Mouse (Mus musculus) myocyte (in vitro differentiated cells): ENCODE results near the gene Ddx39. TPM values are rescaled to one million over a fixed set of nuclear protein-coding genes. Genes with fewer than 3 reads are reported as not detected.

Experiments used
- H3K27me3 ChIP-seq: one replicate; pipeline ENCODE4 v1.6.1; 2011; ENCODE audit not compliant: control insufficient read depth, insufficient read depth, insufficient read length
- H3K36me3 ChIP-seq: one replicate; pipeline ENCODE4 v1.6.1; 2011; ENCODE audit not compliant: control insufficient read depth, insufficient read depth
- H3K4me2 ChIP-seq: one replicate; pipeline ENCODE4 v1.6.1; 2011; ENCODE audit warnings: low read depth, control low read depth
- H3K4me3 ChIP-seq: one replicate; pipeline ENCODE4 v1.5.1; 2011; ENCODE audit warnings: mild to moderate bottlenecking, control low read depth, moderate library complexity
- H3K79me2 ChIP-seq: one replicate; pipeline ENCODE4 v1.6.1; 2011; ENCODE audit not compliant: control insufficient read depth, insufficient read depth
- H3ac ChIP-seq: one replicate; pipeline ENCODE4 v1.6.1; 2011; ENCODE audit not compliant: control insufficient read depth, insufficient read length
- CEBPB ChIP-seq: IDR thresholded peaks from 2 replicates; pipeline ENCODE4 v1.6.1; 2011; ENCODE audit warnings: mild to moderate bottlenecking, moderate library complexity; ENCODE audit not compliant: poor library complexity, insufficient read depth, severe bottlenecking
- E2F4 ChIP-seq: IDR thresholded peaks from one replicate; pipeline ENCODE4 v1.6.1; 2011; ENCODE audit warnings: mild to moderate bottlenecking, control low read depth, moderate library complexity; ENCODE audit not compliant: insufficient read depth
- MAX ChIP-seq: IDR thresholded peaks from one replicate; pipeline ENCODE4 v1.6.1; 2011; ENCODE audit warnings: low read depth, mild to moderate bottlenecking, control low read depth
- MYOD1 ChIP-seq, 3 experiments: IDR thresholded peaks; one replicate each; pipeline ENCODE4 v1.6.1; 2011; ENCODE audit warnings: control low read depth in 2 of 3, low read depth in 2 of 3, mild to moderate bottlenecking in 2 of 3, moderate library complexity in 1 of 3; ENCODE audit not compliant: insufficient read length in 2 of 3, control insufficient read depth in 1 of 3
- MYOG ChIP-seq, 3 experiments: IDR thresholded peaks; one replicate each; pipeline ENCODE4 v1.6.1; 2011; ENCODE audit warnings: control low read depth in 2 of 3, low read depth in 2 of 3, mild to moderate bottlenecking in 2 of 3; ENCODE audit not compliant: insufficient read length in 2 of 3, control insufficient read depth in 1 of 3, insufficient read depth in 1 of 3
- POLR2A ChIP-seq: IDR thresholded peaks from one replicate; pipeline ENCODE4 v1.6.1; 2011; ENCODE audit warnings: low read depth, mild to moderate bottlenecking, control low read depth, moderate library complexity; ENCODE audit not compliant: insufficient read length
- POLR2AphosphoS2 ChIP-seq: IDR thresholded peaks from one replicate; pipeline ENCODE4 v1.6.1; 2011; ENCODE audit warnings: low read depth, control low read depth; ENCODE audit not compliant: insufficient read length
- REST ChIP-seq: IDR thresholded peaks from one replicate; pipeline ENCODE4 v1.6.1; 2011; ENCODE audit warnings: mild to moderate bottlenecking, control low read depth, moderate library complexity; ENCODE audit not compliant: insufficient read depth, insufficient read length
- SRF ChIP-seq: IDR thresholded peaks from one replicate; pipeline ENCODE4 v1.6.1; 2011; ENCODE audit warnings: low read depth; ENCODE audit not compliant: control insufficient read depth, insufficient read length
- TCF12 ChIP-seq: IDR thresholded peaks from one replicate; pipeline ENCODE4 v1.6.1; 2011; ENCODE audit warnings: mild to moderate bottlenecking, control low read depth; ENCODE audit not compliant: poor library complexity, insufficient read depth, severe bottlenecking
- TCF3 ChIP-seq: IDR thresholded peaks from one replicate; pipeline ENCODE4 v1.6.1; 2011; ENCODE audit warnings: low read depth, control low read depth; ENCODE audit not compliant: insufficient read length
- USF1 ChIP-seq: IDR thresholded peaks from one replicate; pipeline ENCODE4 v1.6.1; 2011; ENCODE audit warnings: low read depth, mild to moderate bottlenecking, control low read depth, moderate library complexity
- polyA plus RNA-seq: library from polyadenylated mRNA; unstranded; fragments of >200 nt; fragmentation: generic; extraction: Trizol; gene quantifications from one replicate; pipeline ENCODE4 v1.2.1, GENCODE M21; 2012; ENCODE audit warnings: missing spikeins

Gene Ddx39
- polyA plus RNA-seq, 1 experiment = 113 TPM

DNA sequence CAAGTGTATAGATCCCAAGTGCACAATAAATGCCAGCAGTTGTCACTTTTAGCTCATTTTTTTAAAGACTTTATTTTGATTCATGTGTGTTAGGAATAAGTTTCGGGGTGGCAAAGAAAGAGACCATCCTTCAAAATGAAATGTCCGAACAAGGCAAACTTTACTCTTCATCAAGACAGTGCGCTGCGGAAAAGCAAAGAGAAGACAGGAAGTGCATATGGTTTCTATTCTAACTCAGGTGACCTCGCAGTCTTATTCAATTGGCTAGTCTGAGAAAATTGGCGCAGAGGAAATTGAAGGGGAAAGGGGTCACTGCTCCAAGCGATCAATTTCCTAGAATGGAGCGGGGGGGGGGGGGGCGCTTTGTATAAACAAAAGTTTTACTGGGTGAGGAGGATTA lies 15.4 kb upstream of the Ddx39 start:
- no peaks in the 10 kb centered on the region for H3K36me3 ChIP-seq
- peak overlapping the region; percentile 79 for H3K4me2 ChIP-seq
- TF ChIP-seq MYOD1 (IDR thresholded peaks at IDR 0.05; ENCODE audit: control insufficient read depth in 1 of 3, insufficient read length in 2 of 3, low read depth in 2 of 3) (no peak), USF1 (no peak), TCF12 (no peak), CEBPB (no peak), POLR2A (no peak), E2F4 (no peak), MAX (no peak), POLR2AphosphoS2 (no peak), TCF3 (no peak), MYOG (IDR thresholded peaks at IDR 0.05; ENCODE audit: control insufficient read depth in 1 of 3, insufficient read depth in 1 of 3, insufficient read length in 2 of 3, low read depth in 2 of 3) (no peak), REST (no peak), SRF (no peak)
- no peak overlapping the region for H3ac ChIP-seq
- no peaks in the 10 kb centered on the region for H3K27me3 ChIP-seq
- H3K79me2 ChIP-seq = no peaks in the 10 kb centered on the region
- peak overlapping the region; percentile 49 for H3K4me3 ChIP-seq

DNA sequence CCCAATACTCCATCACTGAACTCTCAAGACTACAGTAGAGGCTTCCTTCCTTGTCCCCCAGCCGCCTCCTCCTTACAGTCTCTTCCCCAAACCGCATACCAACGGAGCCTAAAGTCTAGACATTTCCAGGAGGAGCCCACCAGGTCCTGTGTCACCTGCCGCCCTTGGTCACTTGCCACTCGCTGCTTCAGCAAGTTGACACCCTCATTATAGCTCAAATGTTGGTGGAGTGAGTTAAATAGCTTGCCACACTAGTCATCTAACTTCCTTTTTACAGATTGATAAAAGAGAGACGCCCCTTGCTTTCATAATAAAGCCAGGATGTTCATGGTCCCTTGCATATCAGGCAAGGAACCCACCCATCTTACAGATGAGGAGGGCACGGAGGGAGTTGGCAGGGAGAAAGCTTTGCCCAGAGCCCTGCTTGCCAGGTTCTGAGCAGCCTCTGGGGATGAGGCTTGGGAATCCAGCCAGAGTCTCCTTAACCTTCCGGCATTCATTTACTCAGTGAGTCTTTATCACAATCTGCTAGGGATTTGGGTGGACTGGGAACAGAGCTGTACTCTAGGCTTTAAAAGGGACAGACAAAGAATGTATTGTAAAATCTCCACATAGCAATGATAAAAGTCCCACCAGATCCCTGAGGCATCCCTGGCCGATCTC lies 14.4 kb upstream of the Ddx39 start:
- Histone ChIP-seq H3K36me3 (no peaks in the 10 kb centered on the region), H3ac (no peak overlapping the region), H3K27me3 (no peaks in the 10 kb centered on the region), H3K4me3 (no peak overlapping the region), H3K79me2 (no peaks in the 10 kb centered on the region), H3K4me2 (no peak overlapping the region)
- TF ChIP-seq CEBPB (no peak), TCF3 (no peak), TCF12 (no peak), E2F4 (no peak)

DNA sequence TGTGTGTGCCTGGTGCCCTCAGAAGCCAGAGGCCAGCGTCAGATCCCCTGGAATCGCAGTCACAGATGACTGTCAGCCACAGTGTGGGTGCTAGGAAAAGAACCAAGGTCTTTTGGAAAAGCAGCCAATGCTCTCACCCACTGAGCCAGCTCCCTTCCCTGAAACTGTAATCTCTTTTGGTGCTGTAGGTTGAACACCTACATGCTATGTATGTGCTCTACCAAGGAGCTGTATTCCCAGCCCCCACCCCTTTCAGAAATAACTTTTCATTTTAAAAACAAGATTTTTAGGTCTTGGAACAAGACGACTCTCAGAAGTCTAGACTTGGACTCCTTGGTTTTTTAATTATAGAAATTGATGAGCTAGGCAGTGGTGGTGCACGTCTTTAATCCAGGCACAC lies 11.6 kb upstream of the Ddx39 start:
- Histone ChIP-seq H3K4me3 (no peak overlapping the region), H3ac (no peak overlapping the region), H3K79me2 (no peaks in the 10 kb centered on the region), H3K27me3 (no peaks in the 10 kb centered on the region), H3K36me3 (no peaks in the 10 kb centered on the region), H3K4me2 (no peak overlapping the region)
- TF ChIP-seq CEBPB = no peak

DNA sequence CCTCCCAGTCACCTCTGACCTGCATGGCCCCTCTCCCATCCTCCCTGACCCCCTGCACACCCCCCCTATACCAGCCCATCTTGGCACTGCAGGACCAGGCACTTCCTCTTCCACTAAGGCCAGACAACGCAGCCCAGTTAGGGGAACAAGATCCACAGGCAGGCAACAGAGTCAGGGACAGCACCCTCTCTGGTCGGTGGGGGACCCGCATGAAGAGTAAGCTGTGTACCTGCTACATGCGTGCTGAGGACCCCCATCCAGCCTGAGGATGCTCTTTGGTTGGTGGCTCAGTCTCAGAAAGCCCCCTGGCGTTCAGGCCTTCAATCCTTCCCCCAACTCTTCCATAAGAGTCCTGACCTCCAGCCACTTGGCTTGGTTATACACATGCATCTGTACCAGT lies 8.6 kb upstream of the Ddx39 start:
- TF ChIP-seq TCF3 (no peak), POLR2AphosphoS2 (no peak), TCF12 (no peak), E2F4 (no peak), REST (no peak), MYOG (IDR thresholded peaks at IDR 0.05; ENCODE audit: control insufficient read depth in 1 of 3, insufficient read depth in 1 of 3, insufficient read length in 2 of 3, low read depth in 2 of 3) (no peak), MYOD1 (IDR thresholded peaks at IDR 0.05; ENCODE audit: control insufficient read depth in 1 of 3, insufficient read length in 2 of 3, low read depth in 2 of 3) (no peak), USF1 (no peak), CEBPB (no peak), MAX (no peak), SRF (no peak), POLR2A (no peak)
- no peaks in the 10 kb centered on the region for H3K79me2 ChIP-seq
- no peaks in the 10 kb centered on the region for H3K27me3 ChIP-seq
- no peak overlapping the region for H3ac ChIP-seq
- H3K36me3 ChIP-seq = no peaks in the 10 kb centered on the region
- no peak overlapping the region for H3K4me3 ChIP-seq
- H3K4me2 ChIP-seq = no peak overlapping the region

DNA sequence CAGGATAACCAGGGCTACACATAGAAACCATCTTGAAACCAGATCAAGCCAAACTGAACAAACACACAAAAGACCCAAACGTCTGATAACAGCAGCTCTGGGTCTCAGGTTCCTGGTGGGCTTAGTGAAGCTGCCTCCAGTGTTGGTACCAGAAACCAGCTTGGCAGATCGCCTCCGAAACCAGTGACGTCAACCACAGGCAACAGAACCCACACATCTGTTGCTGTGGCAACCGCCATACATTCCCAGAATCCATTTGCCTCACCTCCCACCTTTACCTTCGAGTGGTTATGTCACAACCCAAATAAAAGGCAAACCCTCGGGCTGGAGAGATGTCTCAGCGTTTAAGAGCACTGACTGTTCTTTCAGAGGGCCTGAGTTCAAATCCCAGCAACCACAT lies 7.4 kb upstream of the Ddx39 start:
- H3K4me2 ChIP-seq = no peak overlapping the region
- H3K27me3 ChIP-seq = no peaks in the 10 kb centered on the region
- H3ac ChIP-seq = no peak overlapping the region
- no peak for TF ChIP-seq TCF12
- H3K79me2 ChIP-seq = no peaks in the 10 kb centered on the region
- no peak overlapping the region for H3K4me3 ChIP-seq
- no peaks in the 10 kb centered on the region for H3K36me3 ChIP-seq
